In the genomic region with DNA sequence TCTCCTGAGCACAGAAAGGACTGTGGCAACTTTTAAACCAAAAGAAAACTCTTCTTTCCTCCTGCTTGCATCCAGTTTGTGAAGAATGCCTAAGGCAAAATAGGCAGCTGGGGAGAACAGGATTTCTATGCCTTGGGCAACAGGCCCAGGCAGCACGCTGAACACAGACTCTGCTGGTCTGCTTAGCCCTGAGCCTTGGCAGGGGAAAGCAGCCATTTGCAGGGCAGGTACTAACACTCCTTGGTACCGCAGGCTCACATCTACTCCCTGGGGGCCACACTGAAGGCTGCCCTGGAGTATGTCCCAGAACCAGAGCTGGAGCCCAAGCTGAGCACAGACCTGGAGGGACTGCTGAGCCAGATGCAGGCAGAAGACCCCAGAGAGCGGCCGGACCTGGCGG, we compare ENCODE assay signal across 12 mouse cellular contexts. TPM values are rescaled to one million over a fixed set of nuclear protein-coding genes. Genes with fewer than 3 reads are reported as not detected.
DNase-seq lines count a peak whose midpoint lies in the region; ATAC-seq lines count a peak whose summit lies in the region.
"Had no signal": no experiment of that assay in that cellular context is flagged by ENCODE, and none has a peak within 500 bp of the region (broad histone marks: within the 10 kb centered on the region; RNA-seq: fewer than 3 reads in every experiment).

No protein-coding gene starts in this region.

- peak overlapping the region; percentile 60 for H3K27ac ChIP-seq in hindbrain, embryonic 15.5 days (replicated peaks)
- H3K27ac ChIP-seq: liver, embryonic 13.5 days had no signal

- no peak for ATAC-seq in hindbrain, embryonic 15.5 days (ENCODE audit: low FRiP score, low read depth)
- ATAC-seq in monocyte, adult 5-6 weeks (replicated peaks; ENCODE audit: insufficient number of reproducible peaks, low FRiP score, low TSS enrichment, poor library complexity, severe bottlenecking) = no peak

- no peaks in the 10 kb centered on the region; the same call in 1 of the 2 replicates for H3K36me3 ChIP-seq in hindbrain, embryonic 15.5 days
- H3K36me3 ChIP-seq: liver, embryonic 13.5 days had no signal

- no peaks in the 10 kb centered on the region for H3K9me3 ChIP-seq in hindbrain, embryonic 15.5 days
- H3K9me3 ChIP-seq: liver, embryonic 13.5 days had no signal

- 0 out of 2 replicates have a peak, but pooled peaks cover 3% of the 10 kb centered on the region for H3K27me3 ChIP-seq in hindbrain, embryonic 15.5 days

- H3K9ac ChIP-seq in hindbrain, embryonic 15.5 days = no peak overlapping the region
- H3K9ac ChIP-seq: liver, embryonic 13.5 days had no signal

- no peak overlapping the region for H3K4me3 ChIP-seq in hindbrain, embryonic 15.5 days
- H3K4me3 ChIP-seq: liver, embryonic 13.5 days had no signal

- peaks cover 34% of the 10 kb centered on the region for H3K4me1 ChIP-seq in hindbrain, embryonic 15.5 days (replicated peaks)
- H3K4me1 ChIP-seq: liver, embryonic 13.5 days had no signal

- no peak overlapping the region for H3K4me2 ChIP-seq in hindbrain, embryonic 15.5 days
- H3K4me2 ChIP-seq: liver, embryonic 13.5 days had no signal

- 53% methylated on average over 5 of the region's 5 CpGs for WGBS in hindbrain, embryonic 15.5 days

- peak; percentile 67 for DNase-seq in cerebellum, adult 11-12 months
- no peak for DNase-seq in cerebellum, postnatal 4 days (ENCODE audit: low spot score in 2 of 2)
- DNase-seq in right cerebral cortex, postnatal 4 days = peak; percentile 49
- no peak for DNase-seq in right cerebral cortex, postnatal 36 days (ENCODE audit: low spot score in 2 of 2)
- no peak for DNase-seq in lung, postnatal 14 days
- no peak for DNase-seq in embryo, embryonic 10.5 days (ENCODE audit: low spot score)
- DNase-seq: gastrocnemius, postnatal 36 days; kidney, postnatal 25 days; liver, embryonic 13.5 days had no signal

RNA-seq across cellular contexts. Expression of a gene that starts 13.7 kb away (rescaled TPM):
- polyA plus RNA-seq in hindbrain, embryonic 15.5 days (2015; fragmentation: Nextera tagmentation; extraction: Ambion mirVana) = 14.6 and 18.1 TPM in 2 replicates
- total RNA-seq in monocyte, adult 5-6 weeks (2017) = not detected in 3 replicates
- total RNA-seq: gastrocnemius, postnatal 36 days; hematopoietic stem cell, adult 5-6 weeks had no signal

RNA-seq across cellular contexts. Expression of a gene that starts 35.4 kb away (rescaled TPM):
- not detected in 2 replicates for polyA plus RNA-seq in hindbrain, embryonic 15.5 days (2015; fragmentation: Nextera tagmentation; extraction: Ambion mirVana)
- total RNA-seq in monocyte, adult 5-6 weeks (2017) = not detected in 3 replicates
- total RNA-seq: gastrocnemius, postnatal 36 days; hematopoietic stem cell, adult 5-6 weeks had no signal
- polyA plus RNA-seq: liver, embryonic 13.5 days had no signal

Comparison
In these comparisons a context has a peak if more than half of its experiments do, and no peak if none do; other contexts are left out.
1. DNase-seq: peak in cerebellum, adult 11-12 months (single experiment) and right cerebral cortex, postnatal 4 days (single experiment); none in cerebellum, postnatal 4 days (0 of 2), right cerebral cortex, postnatal 36 days (0 of 2), lung, postnatal 14 days (single experiment) and embryo, embryonic 10.5 days (single experiment).